Mouse (Mus musculus): ENCODE measurements around the gene Klhl6.

DNA sequence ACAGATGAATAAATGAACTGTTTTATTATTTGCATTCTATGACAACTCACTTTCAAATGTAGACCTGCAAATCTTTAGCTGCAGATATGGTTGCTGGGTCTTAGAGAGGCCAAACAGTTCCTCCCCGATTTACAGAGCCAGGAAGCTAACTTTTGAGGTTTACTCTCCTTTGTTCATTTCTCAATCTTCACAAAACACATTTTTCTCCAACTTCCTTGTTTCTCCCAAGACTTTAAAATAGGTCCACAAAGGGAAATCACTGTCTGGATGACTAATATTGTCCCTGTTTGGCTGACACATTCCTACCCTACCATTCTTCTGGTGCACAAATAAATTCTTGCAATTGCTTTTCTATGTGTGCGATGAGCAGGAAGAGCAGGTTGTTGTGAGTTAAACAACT, 3.1 kb downstream of the Klhl6 start:
- no peak for TF ChIP-seq POLR2A (IDR thresholded peaks at IDR 0.05; ENCODE audit: low read depth, low read length)
- no peak for TF ChIP-seq CTCF (IDR thresholded peaks at IDR 0.05; ENCODE audit: extremely low read depth, insufficient read depth, insufficient read length, insufficient replicate concordance)

Data from spleen, adult 2 months (tissue).